Mouse (Mus musculus) liver, adult 2 months (tissue): ENCODE data around the gene Sulf2.

Source experiments
- CTCF ChIP-seq: fragments of 200-500 bp; IDR thresholded peaks from 2 replicates; pipeline ENCODE4 v1.5.1; 2011; ENCODE audit warnings: low read depth, low read length, control low read depth
- POLR2A ChIP-seq: fragments of 200-500 bp; IDR thresholded peaks from 2 replicates; pipeline ENCODE4 v1.6.1; 2011; ENCODE audit warnings: low read length, control low read depth; ENCODE audit not compliant: insufficient read depth; ENCODE audit errors: extremely low read depth

GRCm38 (mm10) chr2:166100309-166101262 is 54.9 kb downstream of the Sulf2 start:
- TF ChIP-seq CTCF, result no peak
- no peak for TF ChIP-seq POLR2A
